Mouse (Mus musculus) testis, adult 2 months (tissue): ENCODE data around the gene Nid1. TPM values are rescaled to one million over a fixed set of nuclear protein-coding genes. Genes with fewer than 3 reads are reported as not detected.
A peak's percentile ranks its signal among the peaks of the same experiment; 100 is the strongest.
"Not testable (repeated sequence)": the region's sequence is repeated elsewhere in the genome, so short reads cannot be mapped to it uniquely, and the experiment has no call there.

Source experiments
- H3K27ac ChIP-seq: fragments of 200-500 bp; 2 replicates; pipeline ENCODE4 v1.5.1; 2012; ENCODE audit warnings: low read depth, low read length; ENCODE audit not compliant: control insufficient read depth, insufficient read depth
- H3K27me3 ChIP-seq: fragments of 200-500 bp; 2 replicates; pipeline ENCODE4 v1.6.1; 2012; ENCODE audit warnings: mild to moderate bottlenecking, low read length, moderate library complexity; ENCODE audit not compliant: control insufficient read depth, insufficient read depth
- H3K36me3 ChIP-seq: fragments of 200-500 bp; 2 replicates; pipeline ENCODE4 v1.6.1; 2012; ENCODE audit warnings: mild to moderate bottlenecking, low read length; ENCODE audit not compliant: control insufficient read depth, insufficient read depth
- H3K4me1 ChIP-seq: fragments of 200-500 bp; 2 replicates; pipeline ENCODE4 v1.6.1; 2012; ENCODE audit warnings: low read length; ENCODE audit not compliant: control insufficient read depth, insufficient read depth
- H3K4me3 ChIP-seq: fragments of 200-500 bp; 2 replicates; pipeline ENCODE4 v1.5.1; 2012; ENCODE audit warnings: low read depth, mild to moderate bottlenecking, low read length, moderate library complexity, mixed read lengths; ENCODE audit not compliant: control insufficient read depth
- polyA plus RNA-seq: library from polyadenylated mRNA; depleted of rRNA; stranded (reverse); fragments of >200 nt; gene quantifications from 2 replicates; pipeline ENCODE4 v1.2.3, GENCODE M21; 2012; rRNA removed

Nid1 gene
- 14.8 and 16.3 TPM in 2 replicates for polyA plus RNA-seq

DNA sequence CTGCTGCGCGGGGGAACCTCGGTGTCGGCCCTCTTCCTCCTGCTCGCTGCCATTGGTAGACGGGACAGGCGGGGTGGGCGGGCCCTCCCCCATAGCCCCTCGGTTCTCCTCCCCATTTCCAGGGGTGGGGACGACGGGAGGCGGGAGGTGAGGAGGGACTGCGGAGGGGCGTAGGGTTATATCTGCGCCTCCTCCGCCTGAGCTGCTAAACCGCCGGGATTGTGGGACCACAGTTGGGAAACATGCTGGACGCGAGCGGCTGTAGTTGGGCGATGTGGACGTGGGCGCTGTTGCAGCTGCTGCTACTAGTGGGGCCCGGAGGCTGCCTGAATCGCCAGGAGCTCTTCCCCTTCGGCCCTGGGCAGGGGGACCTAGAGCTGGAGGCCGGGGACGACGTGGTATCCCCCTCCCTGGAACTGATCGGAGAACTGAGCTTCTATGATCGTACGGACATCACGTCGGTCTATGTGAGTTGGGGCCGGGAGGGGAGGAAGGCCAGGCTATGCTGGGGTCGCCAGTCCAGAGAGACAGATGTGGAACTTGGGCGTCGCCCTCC, at the start of gene Nid1:
Gene Nid1 (plus strand): TSS at position 92 of the 556 bp plus-strand sequence.
- not testable (repeated sequence) for H3K36me3 ChIP-seq, H3K27me3 ChIP-seq, H3K4me3 ChIP-seq, H3K4me1 ChIP-seq, H3K27ac ChIP-seq

DNA sequence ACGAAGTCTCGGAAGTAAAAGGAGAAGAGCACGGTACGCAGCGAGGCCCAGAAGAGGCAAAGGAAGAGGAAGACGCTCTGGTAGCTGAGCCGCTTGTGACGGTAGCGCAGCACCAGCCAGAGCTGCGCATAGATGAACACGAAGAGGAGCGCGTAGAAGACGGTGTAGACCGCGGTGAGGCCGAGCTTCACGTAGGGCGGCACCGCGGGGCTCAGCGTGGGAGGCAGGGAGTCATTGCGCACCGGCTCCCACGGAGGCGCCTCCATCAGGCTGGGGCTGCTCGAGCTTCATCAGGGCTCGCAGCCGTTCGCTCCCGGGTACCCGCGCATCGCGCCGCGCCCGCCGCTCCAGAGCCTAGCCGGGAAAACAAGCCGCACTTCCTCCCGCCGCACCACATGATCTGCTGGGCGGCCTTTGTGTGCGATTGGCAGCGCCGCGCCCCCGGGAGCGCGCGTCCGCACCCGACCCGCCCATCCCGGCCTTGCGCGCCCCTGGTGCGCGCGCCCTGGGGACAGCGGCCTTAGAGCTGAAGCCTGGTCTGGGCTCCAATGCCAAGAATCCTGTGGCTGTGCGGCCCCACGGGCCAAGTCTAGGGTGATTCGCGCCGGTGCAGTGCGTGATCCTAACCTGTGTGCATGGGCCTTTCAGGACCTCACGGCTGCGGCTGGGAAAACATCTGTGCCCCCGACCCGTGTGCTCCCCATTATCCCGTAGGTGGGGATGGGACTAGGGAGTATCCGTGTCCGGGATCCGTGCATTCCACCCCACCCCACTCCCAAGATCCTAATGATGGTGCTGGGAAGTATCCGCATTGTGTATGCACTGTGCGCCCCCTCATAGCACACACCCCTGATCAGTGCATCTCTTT, 43.9 kb upstream of the Nid1 start, which contains the start of gene Gpr137b:
Gene Gpr137b (minus strand): TSS at position 787 of the 868 bp plus-strand sequence.
- not testable (repeated sequence) for H3K4me1 ChIP-seq, H3K27ac ChIP-seq, H3K27me3 ChIP-seq, H3K36me3 ChIP-seq
- peak within 1 kb of the TSS; percentile 27 for H3K4me3 ChIP-seq

DNA sequence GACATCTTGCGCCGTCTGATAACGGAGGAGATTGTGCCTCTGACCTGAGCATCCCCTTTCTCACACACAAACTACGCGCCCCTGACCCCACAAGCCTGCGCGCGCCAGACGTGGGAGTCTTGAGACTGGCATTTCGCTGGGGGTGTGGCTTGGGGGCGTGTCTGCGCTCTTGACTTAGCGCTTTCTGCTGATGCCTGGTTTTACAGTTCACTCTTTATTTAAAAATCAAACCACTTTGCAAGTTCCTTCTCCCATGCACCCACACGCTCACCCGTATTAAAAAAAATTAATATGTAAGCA, 43.3 kb upstream of the Nid1 start:
- not testable (repeated sequence) for H3K36me3 ChIP-seq, H3K4me1 ChIP-seq, H3K27me3 ChIP-seq, H3K27ac ChIP-seq
- peak overlapping the region; percentile 27 for H3K4me3 ChIP-seq

DNA sequence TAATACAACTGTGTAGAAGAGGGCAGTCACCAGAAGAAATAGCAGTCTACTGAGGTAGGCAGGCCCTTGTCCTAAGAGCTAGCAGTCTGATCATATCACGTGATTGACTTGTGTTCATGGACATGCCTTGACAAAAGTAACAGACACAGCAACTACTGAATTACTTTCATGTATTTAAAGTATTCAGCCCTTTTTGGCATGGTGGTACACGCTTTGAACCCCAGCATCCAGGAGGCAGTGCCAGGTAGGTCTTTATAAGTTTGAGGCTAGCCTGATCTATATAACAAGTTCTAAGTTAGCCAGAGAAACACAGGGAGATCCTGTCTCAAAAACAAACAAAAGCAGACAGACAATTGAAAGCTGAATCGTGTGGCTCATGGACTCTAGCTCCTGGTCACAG, 36.5 kb upstream of the Nid1 start:
- H3K4me3 ChIP-seq, H3K27ac ChIP-seq, H3K27me3 ChIP-seq, H3K4me1 ChIP-seq, H3K36me3 ChIP-seq: not testable (repeated sequence)

DNA sequence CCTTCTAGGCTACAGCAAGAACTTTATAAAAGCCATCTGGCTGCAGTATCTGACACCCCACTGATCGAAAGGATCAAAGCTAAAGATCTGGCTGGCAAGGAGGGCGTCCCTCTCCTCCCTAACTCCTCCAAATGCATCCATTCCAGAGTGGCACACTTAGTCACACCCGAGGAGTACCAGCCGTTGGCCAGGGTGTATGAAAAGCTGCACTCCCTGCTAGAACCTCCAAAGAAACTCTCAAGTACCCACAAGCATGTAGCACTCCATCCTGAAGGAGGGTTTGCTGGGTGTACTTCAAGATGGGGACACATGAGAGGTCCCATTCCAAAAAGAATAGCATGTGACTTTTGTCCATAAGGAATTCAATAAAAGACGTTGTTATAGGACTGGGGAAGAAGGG, 34.5 kb upstream of the Nid1 start:
- not testable (repeated sequence) for H3K27ac ChIP-seq, H3K4me1 ChIP-seq

DNA sequence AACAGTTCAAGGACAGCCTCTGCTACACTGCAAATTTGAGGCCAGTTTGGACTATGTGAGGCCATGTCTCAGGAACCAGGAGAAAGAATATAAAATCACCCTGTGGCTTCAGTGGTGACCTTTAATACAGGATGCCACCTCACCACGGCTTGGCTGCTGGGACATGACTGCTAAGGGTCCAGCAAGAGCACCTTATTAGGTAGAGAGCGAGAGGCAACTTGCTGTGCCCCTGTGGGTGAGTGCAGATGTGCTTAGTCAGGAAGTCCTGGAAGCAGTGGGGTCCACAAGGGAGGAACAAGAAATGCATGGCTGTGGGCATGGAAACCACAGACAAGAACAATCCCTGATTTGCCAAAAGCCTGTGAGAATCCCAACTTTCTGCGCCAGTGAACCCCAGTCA, 34.0 kb upstream of the Nid1 start:
- not testable (repeated sequence) for H3K27me3 ChIP-seq, H3K36me3 ChIP-seq, H3K4me1 ChIP-seq, H3K4me3 ChIP-seq, H3K27ac ChIP-seq

More for the DNA sequence above, 34.5 kb upstream of the Nid1 start:
- H3K36me3 ChIP-seq, H3K4me3 ChIP-seq, H3K27me3 ChIP-seq: not testable (repeated sequence)

DNA sequence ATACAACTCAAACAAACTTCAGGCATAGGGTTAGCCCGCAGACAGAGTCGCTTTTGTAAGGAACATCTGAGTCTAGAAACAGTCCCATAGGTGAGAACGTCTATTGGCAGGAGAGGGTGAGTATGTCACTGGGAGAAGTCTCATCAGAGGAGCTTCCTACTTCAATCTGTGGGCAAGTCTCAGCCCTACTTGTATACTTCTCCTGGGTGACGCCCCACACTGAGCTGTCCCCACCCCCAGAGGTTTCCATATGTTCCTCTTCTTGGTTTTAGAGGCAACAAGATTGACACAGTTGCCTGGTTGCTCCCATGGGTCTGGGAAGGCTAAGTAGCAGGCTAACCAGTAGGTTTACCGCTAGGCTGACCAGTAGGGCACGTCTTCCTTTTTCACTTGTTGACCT, 33.5 kb upstream of the Nid1 start:
- not testable (repeated sequence) for H3K36me3 ChIP-seq, H3K4me3 ChIP-seq, H3K4me1 ChIP-seq, H3K27ac ChIP-seq, H3K27me3 ChIP-seq

DNA sequence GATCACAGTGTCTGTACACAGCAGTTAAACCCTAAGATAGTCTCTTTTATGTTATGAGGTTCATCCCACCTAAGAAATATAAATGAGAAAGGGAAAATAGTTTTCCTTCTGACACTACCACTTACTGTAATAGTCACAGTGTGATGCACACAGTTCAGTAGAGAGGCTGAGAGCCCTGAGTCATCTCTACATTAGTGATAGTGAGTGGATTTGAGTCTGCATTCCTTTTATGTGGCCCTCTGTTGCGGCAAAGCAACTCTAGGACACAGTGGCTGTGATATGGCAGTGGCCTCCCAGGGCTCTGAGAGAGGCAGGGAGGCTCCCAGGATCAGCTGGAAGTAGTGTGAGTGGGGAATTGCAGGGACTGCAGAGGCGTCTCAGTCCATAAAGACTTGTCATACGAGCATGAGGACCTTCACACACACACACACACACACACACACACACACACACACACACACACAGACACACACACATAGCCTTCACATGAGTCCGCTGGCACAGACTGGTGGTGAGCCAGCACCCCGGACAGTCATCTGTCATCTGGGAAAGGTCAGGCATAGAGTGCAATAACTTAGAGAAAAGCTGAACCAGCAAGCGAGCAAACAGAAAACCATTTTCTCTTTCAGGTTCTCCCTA, 32.7 kb upstream of the Nid1 start:
- H3K36me3 ChIP-seq, H3K27me3 ChIP-seq, H3K27ac ChIP-seq, H3K4me1 ChIP-seq, H3K4me3 ChIP-seq: not testable (repeated sequence)

DNA sequence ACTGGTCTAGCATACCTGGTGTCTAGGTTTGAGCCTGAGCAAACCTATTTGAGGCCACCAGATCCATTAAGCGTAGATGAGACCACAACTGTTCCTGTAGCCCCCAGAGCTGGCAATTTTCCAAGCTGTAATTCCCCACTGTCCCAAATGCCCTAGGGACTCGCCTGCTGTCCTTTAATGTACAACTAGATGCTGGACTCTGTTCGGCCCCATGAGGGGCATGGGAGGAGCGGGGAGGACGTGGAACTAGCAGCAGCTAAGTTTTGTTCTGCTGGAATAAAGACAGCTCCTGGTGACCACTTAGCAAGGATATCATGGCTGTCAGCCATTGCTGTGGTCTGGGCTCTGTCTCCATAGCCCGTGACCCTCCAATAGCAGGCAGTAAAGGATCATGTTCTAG, 31.8 kb upstream of the Nid1 start:
- not testable (repeated sequence) for H3K27ac ChIP-seq, H3K4me3 ChIP-seq, H3K4me1 ChIP-seq, H3K27me3 ChIP-seq, H3K36me3 ChIP-seq
